Mouse (Mus musculus) midbrain, embryonic 14.5 days (tissue): ENCODE data around the gene Slc11a2. TPM values are rescaled to one million over a fixed set of nuclear protein-coding genes. Genes with fewer than 3 reads are reported as not detected.
A peak's percentile ranks its signal among the peaks of the same experiment; 100 is the strongest.

Experiments
- ATAC-seq: fragments of 200-750 bp; cut with Nextera tagmentation; 2 replicates; pipeline ENCODE4 v1.8.0; 2017; ENCODE audit warnings: moderate number of reproducible peaks, moderate library complexity; ENCODE audit not compliant: low FRiP score, low TSS enrichment
- DNase-seq: peaks from one replicate; pipeline ENCODE4 v3.0.0-alpha.2; 2015
- H3K27ac ChIP-seq: fragments of 300-500 bp; sonication (generic); replicated peaks from 2 replicates; pipeline ENCODE4 v1.5.1; 2014; ENCODE audit warnings: mild to moderate bottlenecking, low read depth, low read length, moderate library complexity
- H3K27me3 ChIP-seq: fragments of 300-500 bp; sonication (generic); 2 replicates; pipeline ENCODE4 v1.6.1; 2014; ENCODE audit warnings: low read length, control low read depth, mixed read lengths; ENCODE audit not compliant: control insufficient read depth, insufficient read depth
- H3K36me3 ChIP-seq: fragments of 300-500 bp; sonication (generic); 2 replicates; pipeline ENCODE4 v1.6.1; 2014; ENCODE audit warnings: low read length, control low read depth; ENCODE audit not compliant: control insufficient read depth, insufficient read depth
- H3K4me1 ChIP-seq: fragments of 300-500 bp; sonication (generic); 2 replicates; pipeline ENCODE4 v1.6.1; 2014; ENCODE audit warnings: mild to moderate bottlenecking, antibody characterized with exemption, low read length, control low read depth; ENCODE audit not compliant: control insufficient read depth, insufficient read depth
- H3K4me2 ChIP-seq: fragments of 300-500 bp; sonication (generic); 2 replicates; pipeline ENCODE4 v1.6.1; 2014; ENCODE audit warnings: mild to moderate bottlenecking, low read length, moderate library complexity
- H3K4me3 ChIP-seq: fragments of 300-500 bp; sonication (generic); replicated peaks from 2 replicates; pipeline ENCODE4 v1.5.1; 2014; ENCODE audit warnings: low read depth, low read length
- H3K9ac ChIP-seq: fragments of 300-500 bp; sonication (generic); replicated peaks from 2 replicates; pipeline ENCODE4 v1.6.1; 2014; ENCODE audit warnings: mild to moderate bottlenecking, low read length, moderate library complexity
- H3K9me3 ChIP-seq: fragments of 300-500 bp; sonication (generic); 2 replicates; pipeline ENCODE4 v1.6.1; 2016; ENCODE audit warnings: low read length, control low read depth, mixed read lengths; ENCODE audit not compliant: control insufficient read depth
- WGBS: fragments of 180-500 bp; shearing (Covaris S2); extraction: QIAGEN DNeasy Blood & Tissue Kit; methylation state at CpG from one replicate; pipeline ENCODE4 v1.1.7; 2014; 5-methylcytosine and 5-hydroxymethylcytosine counted together
- polyA plus RNA-seq: library from polyadenylated mRNA; unstranded; fragments of >200 nt; fragmentation: Nextera tagmentation; extraction: Ambion mirVana; gene quantifications from 2 replicates; pipeline ENCODE4 v1.2.1, GENCODE M21; 2014

Slc11a2 gene
- polyA plus RNA-seq, 1 experiment from 2014 or later, result 18.5 TPM

- no peaks in the 10 kb centered on the region for H3K4me1 ChIP-seq
- DNase-seq (no peak), ATAC-seq (no peak)
- no peaks in the 10 kb centered on the region for H3K9me3 ChIP-seq
- no peaks in the 10 kb centered on the region for H3K36me3 ChIP-seq
- H3K9ac ChIP-seq, result no peak overlapping the region
- no peaks in the 10 kb centered on the region for H3K27me3 ChIP-seq
- H3K4me3 ChIP-seq, result no peak overlapping the region
- 74% methylated on average over 4 of the region's 4 CpGs for WGBS
- H3K27ac ChIP-seq, result no peak overlapping the region
- no peak overlapping the region for H3K4me2 ChIP-seq
Measured at GRCm38 (mm10) chr15:100448572-100448971, 23.7 kb upstream of the Slc11a2 start.

GRCm38 (mm10) chr15:100446887-100447286 lies 22.0 kb upstream of the Slc11a2 start:
- no peak for ATAC-seq
- Histone ChIP-seq H3K27me3 (no peaks in the 10 kb centered on the region), H3K9ac (no peak overlapping the region), H3K4me3 (no peak overlapping the region), H3K9me3 (no peaks in the 10 kb centered on the region), H3K36me3 (no peaks in the 10 kb centered on the region), H3K4me1 (no peaks in the 10 kb centered on the region), H3K4me2 (no peak overlapping the region), H3K27ac (no peak overlapping the region)
- no peak for DNase-seq
- WGBS, result 89% methylated on average over 2 of the region's 2 CpGs

GRCm38 (mm10) chr15:100443126-100443922 lies 18.5 kb upstream of the Slc11a2 start:
- Histone ChIP-seq H3K27ac (peak overlapping the region; percentile 65), H3K36me3 (no peaks in the 10 kb centered on the region), H3K4me3 (peak overlapping the region; percentile 40), H3K9ac (peak overlapping the region; percentile 52), H3K4me2 (peak overlapping the region; percentile 66), H3K9me3 (no peaks in the 10 kb centered on the region), H3K27me3 (no peaks in the 10 kb centered on the region), H3K4me1 (no peaks in the 10 kb centered on the region)
- 10% methylated on average over 20 of the region's 31 CpGs for WGBS
- ATAC-seq, result peak; percentile 95
- DNase-seq, result peak; percentile 96

- 56% methylated on average over 10 of the region's 10 CpGs for WGBS
- H3K4me1 ChIP-seq, result no peaks in the 10 kb centered on the region
Measured at GRCm38 (mm10) chr15:100436518-100436917, 11.6 kb upstream of the Slc11a2 start.

GRCm38 (mm10) chr15:100436112-100436511 lies 11.2 kb upstream of the Slc11a2 start:
- Histone ChIP-seq H3K9me3 (no peaks in the 10 kb centered on the region), H3K4me1 (no peaks in the 10 kb centered on the region), H3K4me2 (no peak overlapping the region), H3K4me3 (no peak overlapping the region), H3K9ac (no peak overlapping the region), H3K27me3 (no peaks in the 10 kb centered on the region), H3K27ac (no peak overlapping the region), H3K36me3 (no peaks in the 10 kb centered on the region)
- 90% methylated on average over 4 of the region's 4 CpGs for WGBS
- no peak for DNase-seq
- ATAC-seq, result no peak

More at GRCm38 (mm10) chr15:100436518-100436917, 11.6 kb upstream of the Slc11a2 start:
- no peak for DNase-seq
- no peak overlapping the region for H3K9ac ChIP-seq
- no peak overlapping the region for H3K4me3 ChIP-seq
- no peaks in the 10 kb centered on the region for H3K27me3 ChIP-seq
- H3K27ac ChIP-seq, result no peak overlapping the region
- ATAC-seq, result no peak
- H3K9me3 ChIP-seq, result no peaks in the 10 kb centered on the region
- H3K36me3 ChIP-seq, result no peaks in the 10 kb centered on the region
- H3K4me2 ChIP-seq, result no peak overlapping the region

GRCm38 (mm10) chr15:100433234-100433633 lies 8.4 kb upstream of the Slc11a2 start:
- Histone ChIP-seq H3K4me1 (no peaks in the 10 kb centered on the region), H3K9me3 (no peaks in the 10 kb centered on the region), H3K36me3 (no peaks in the 10 kb centered on the region), H3K4me2 (no peak overlapping the region), H3K27ac (no peak overlapping the region), H3K27me3 (no peaks in the 10 kb centered on the region), H3K4me3 (no peak overlapping the region), H3K9ac (no peak overlapping the region)
- ATAC-seq, result no peak
- no peak for DNase-seq
- 68% methylated on average over 4 of the region's 4 CpGs for WGBS

GRCm38 (mm10) chr15:100429959-100430565 lies 5.2 kb upstream of the Slc11a2 start:
- Histone ChIP-seq H3K27me3 (peaks cover 4% of the 10 kb centered on the region), H3K36me3 (no peaks in the 10 kb centered on the region), H3K27ac (no peak overlapping the region), H3K4me1 (no peaks in the 10 kb centered on the region), H3K9ac (no peak overlapping the region), H3K9me3 (no peaks in the 10 kb centered on the region), H3K4me2 (no peak overlapping the region), H3K4me3 (no peak overlapping the region)
- peak; percentile 9 for DNase-seq
- 77% methylated on average over 11 of the region's 11 CpGs for WGBS
- ATAC-seq, result no peak

- peaks cover 10% of the 10 kb centered on the region for H3K4me1 ChIP-seq
- ATAC-seq (no peak), DNase-seq (no peak)
- no peak overlapping the region for H3K27ac ChIP-seq
- H3K36me3 ChIP-seq, result no peaks in the 10 kb centered on the region
- WGBS, result 86% methylated on average over 13 of the region's 13 CpGs
- H3K27me3 ChIP-seq, result peaks cover 19% of the 10 kb centered on the region
- H3K9ac ChIP-seq, result no peak overlapping the region
- H3K4me3 ChIP-seq, result no peak overlapping the region
- no peaks in the 10 kb centered on the region for H3K9me3 ChIP-seq
- H3K4me2 ChIP-seq, result no peak overlapping the region
Measured at GRCm38 (mm10) chr15:100428296-100428905, 3.5 kb upstream of the Slc11a2 start.
